Mouse (Mus musculus) forebrain, embryonic 11.5 days (tissue): ENCODE results near the gene Rnft2. TPM values are rescaled to one million over a fixed set of nuclear protein-coding genes. Genes with fewer than 3 reads are reported as not detected.

ENCODE experiments used
- ATAC-seq: fragments of 200-750 bp; cut with Nextera tagmentation; replicated peaks from 2 replicates; pipeline ENCODE4 v1.8.0; 2017; ENCODE audit warnings: moderate TSS enrichment; ENCODE audit not compliant: low FRiP score
- DNase-seq: peaks from one replicate; pipeline ENCODE4 v3.0.0-alpha.2; 2017; ENCODE audit warnings: low spot score
- H3K27ac ChIP-seq: fragments of 300-500 bp; sonication (generic); 2 replicates; pipeline ENCODE4 v1.5.1; 2014; ENCODE audit warnings: low read depth, low read length
- H3K27me3 ChIP-seq: fragments of 300-500 bp; sonication (generic); 2 replicates; pipeline ENCODE4 v1.6.1; 2014; ENCODE audit warnings: mild to moderate bottlenecking, low read length, mixed read lengths; ENCODE audit not compliant: control insufficient read depth, insufficient read depth
- H3K36me3 ChIP-seq: fragments of 300-500 bp; sonication (generic); 2 replicates; pipeline ENCODE4 v1.6.1; 2014; ENCODE audit warnings: mild to moderate bottlenecking, low read length, moderate library complexity, mixed read lengths; ENCODE audit not compliant: control insufficient read depth, insufficient read depth
- H3K4me1 ChIP-seq: fragments of 300-500 bp; sonication (generic); replicated peaks from 2 replicates; pipeline ENCODE4 v1.6.1; 2014; ENCODE audit warnings: low read length, mixed read lengths; ENCODE audit not compliant: control insufficient read depth, insufficient read depth
- H3K4me2 ChIP-seq: fragments of 300-500 bp; sonication (generic); 2 replicates; pipeline ENCODE4 v1.6.1; 2014; ENCODE audit warnings: low read depth, mild to moderate bottlenecking, low read length, moderate library complexity, mixed read lengths; ENCODE audit not compliant: severe bottlenecking
- H3K4me3 ChIP-seq: fragments of 300-500 bp; sonication (generic); 2 replicates; pipeline ENCODE4 v1.5.1; 2014; ENCODE audit warnings: low read depth, low read length
- H3K9ac ChIP-seq: fragments of 300-500 bp; sonication (generic); 2 replicates; pipeline ENCODE4 v1.6.1; 2014; ENCODE audit warnings: low read length
- H3K9me3 ChIP-seq: fragments of 300-500 bp; sonication (generic); 2 replicates; pipeline ENCODE4 v1.6.1; 2016; ENCODE audit warnings: low read length, mixed read lengths; ENCODE audit not compliant: control insufficient read depth
- whole genome bisulfite sequencing: fragments of 180-500 bp; shearing (Covaris S2); extraction: QIAGEN DNeasy Blood & Tissue Kit; methylation state at CpG from one replicate; pipeline ENCODE4 v1.1.7; 2014; 5-methylcytosine and 5-hydroxymethylcytosine counted together
- polyA plus RNA-seq: library from polyadenylated mRNA; unstranded; fragments of >200 nt; fragmentation: Nextera tagmentation; extraction: Ambion mirVana; gene quantifications from 2 replicates; pipeline ENCODE4 v1.2.1, GENCODE M21; 2014

Gene Rnft2
- polyA plus RNA-seq, 1 experiment from 2014 or later: 6.2 TPM

DNA sequence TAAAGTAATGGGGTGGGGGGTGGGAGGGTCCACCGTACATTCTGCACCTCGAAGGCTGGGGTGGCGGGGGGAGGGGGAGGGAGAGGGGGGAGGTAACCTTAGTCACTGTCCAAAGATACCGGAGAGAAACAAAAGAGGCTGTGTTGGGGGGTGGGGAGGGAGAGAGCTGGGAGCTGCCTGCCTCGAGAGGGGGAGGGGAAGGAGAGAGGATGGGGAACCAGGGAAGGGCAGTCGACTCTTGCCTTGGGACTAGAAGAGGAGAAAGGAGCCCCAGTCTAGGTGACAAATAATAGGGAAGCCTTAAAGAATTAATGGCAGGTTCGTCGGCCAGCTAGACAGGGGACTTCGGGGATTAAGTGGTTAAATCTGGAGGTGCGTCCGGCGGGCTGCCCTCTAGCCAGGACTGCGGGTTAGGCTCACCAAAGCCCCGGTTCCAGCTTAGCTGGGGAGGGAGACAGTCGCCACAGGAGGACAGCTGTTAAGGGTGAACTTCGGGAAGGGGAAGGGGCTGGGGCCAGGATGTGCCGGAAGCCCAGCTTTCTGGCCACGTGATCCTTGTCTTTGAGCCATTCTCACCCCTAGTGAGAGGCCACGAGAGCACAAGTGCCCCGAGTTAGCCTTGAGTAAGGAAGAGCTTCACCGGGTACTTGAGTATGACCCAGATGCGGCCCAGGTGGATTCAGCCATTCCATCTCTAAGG is 70.5 kb downstream of the Rnft2 start:
- Histone ChIP-seq H3K4me3 (peak overlapping the region; percentile 21), H3K9ac (peak overlapping the region; percentile 23), H3K36me3 (no peaks in the 10 kb centered on the region), H3K4me2 (peak overlapping the region; percentile 53), H3K27ac (no peak overlapping the region), H3K27me3 (peaks cover 57% of the 10 kb centered on the region), H3K4me1 (peaks cover 10% of the 10 kb centered on the region; the same call in 1 of the 2 replicates), H3K9me3 (peaks cover 4% of the 10 kb centered on the region; the same call in 1 of the 2 replicates)
- ATAC-seq: 0 out of 2 replicates have a peak, but pooled peaks have one; percentile 33
- WGBS: 0% methylated on average over 22 of the region's 22 CpGs
- peak; percentile 56 for DNase-seq

DNA sequence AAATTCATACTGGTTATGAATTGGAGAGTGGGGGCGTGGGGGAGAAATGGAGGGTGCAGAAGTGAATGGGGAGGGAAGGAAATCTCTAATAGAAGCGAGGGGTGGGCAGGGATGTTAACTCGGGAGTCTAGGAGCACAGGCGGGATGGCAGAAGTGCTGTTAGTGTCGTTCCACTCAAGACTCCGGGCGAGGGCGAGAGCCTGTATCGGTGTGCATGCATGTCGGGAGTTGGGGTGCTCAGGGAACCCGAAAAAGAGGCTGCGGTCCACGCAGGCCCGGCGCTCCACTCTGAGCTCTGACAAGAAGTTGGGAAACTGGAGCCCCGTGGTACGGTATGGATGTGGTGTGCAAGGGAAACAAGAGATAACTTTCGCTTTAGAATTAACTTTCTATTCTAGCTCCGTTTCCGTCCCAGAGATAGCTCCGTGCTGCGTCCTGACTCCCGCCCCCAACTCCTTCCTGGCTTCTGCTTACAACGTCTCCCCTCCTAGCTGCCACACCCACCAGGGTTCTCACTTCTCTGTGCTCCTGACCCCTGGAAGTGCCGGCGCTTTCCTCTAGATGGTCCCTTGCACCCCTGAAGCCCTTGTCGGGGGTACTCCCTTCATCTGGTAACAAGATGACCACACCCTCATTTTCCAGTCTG is 72.7 kb downstream of the Rnft2 start:
- ATAC-seq (no peak), DNase-seq (peak; percentile 56)
- peaks cover 4% of the 10 kb centered on the region; the same call in 1 of the 2 replicates for H3K9me3 ChIP-seq
- peak overlapping the region; percentile 18; the same call in 1 of the 2 replicates for H3K4me2 ChIP-seq
- no peak overlapping the region for H3K27ac ChIP-seq
- H3K9ac ChIP-seq: no peak overlapping the region
- peaks cover 11% of the 10 kb centered on the region; the same call in 1 of the 2 replicates for H3K4me1 ChIP-seq
- no peaks in the 10 kb centered on the region for H3K36me3 ChIP-seq
- peaks cover 74% of the 10 kb centered on the region for H3K27me3 ChIP-seq
- H3K4me3 ChIP-seq: peak overlapping the region; percentile 24; the same call in 1 of the 2 replicates
- WGBS: under 1% methylated on average over 27 of the region's 27 CpGs

DNA sequence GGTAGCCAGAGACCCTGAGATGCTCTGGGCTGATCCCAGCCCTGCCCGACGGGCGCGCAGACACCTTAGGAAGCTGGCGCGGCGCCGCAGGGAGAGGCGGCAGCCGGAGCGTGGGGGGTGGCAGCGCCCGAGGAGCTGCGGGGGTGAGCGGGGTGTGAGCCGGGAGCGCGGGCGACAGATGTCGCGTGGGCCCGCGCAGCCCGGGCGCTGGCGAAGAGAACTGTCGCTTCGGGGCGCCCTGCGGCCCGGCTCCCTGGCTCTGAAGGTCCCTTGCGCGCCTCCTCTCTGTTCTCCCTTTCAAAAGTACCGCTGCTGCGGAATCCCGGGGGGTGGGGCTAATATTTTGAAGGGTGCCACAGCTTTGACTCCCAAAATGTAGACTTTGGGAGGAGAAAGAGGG is 73.3 kb downstream of the Rnft2 start:
- no peak overlapping the region for H3K27ac ChIP-seq
- H3K9me3 ChIP-seq: peaks cover 4% of the 10 kb centered on the region; the same call in 1 of the 2 replicates
- WGBS: under 1% methylated on average over 36 of the region's 36 CpGs
- peaks cover 74% of the 10 kb centered on the region for H3K27me3 ChIP-seq
- 0 out of 2 replicates have a peak, but pooled peaks have one; percentile 11 for ATAC-seq
- no peaks in the 10 kb centered on the region for H3K36me3 ChIP-seq
- H3K4me2 ChIP-seq: peak overlapping the region; percentile 33
- H3K4me1 ChIP-seq: peaks cover 11% of the 10 kb centered on the region; the same call in 1 of the 2 replicates
- no peak overlapping the region for H3K9ac ChIP-seq
- no peak for DNase-seq
- H3K4me3 ChIP-seq: peak overlapping the region; percentile 24

DNA sequence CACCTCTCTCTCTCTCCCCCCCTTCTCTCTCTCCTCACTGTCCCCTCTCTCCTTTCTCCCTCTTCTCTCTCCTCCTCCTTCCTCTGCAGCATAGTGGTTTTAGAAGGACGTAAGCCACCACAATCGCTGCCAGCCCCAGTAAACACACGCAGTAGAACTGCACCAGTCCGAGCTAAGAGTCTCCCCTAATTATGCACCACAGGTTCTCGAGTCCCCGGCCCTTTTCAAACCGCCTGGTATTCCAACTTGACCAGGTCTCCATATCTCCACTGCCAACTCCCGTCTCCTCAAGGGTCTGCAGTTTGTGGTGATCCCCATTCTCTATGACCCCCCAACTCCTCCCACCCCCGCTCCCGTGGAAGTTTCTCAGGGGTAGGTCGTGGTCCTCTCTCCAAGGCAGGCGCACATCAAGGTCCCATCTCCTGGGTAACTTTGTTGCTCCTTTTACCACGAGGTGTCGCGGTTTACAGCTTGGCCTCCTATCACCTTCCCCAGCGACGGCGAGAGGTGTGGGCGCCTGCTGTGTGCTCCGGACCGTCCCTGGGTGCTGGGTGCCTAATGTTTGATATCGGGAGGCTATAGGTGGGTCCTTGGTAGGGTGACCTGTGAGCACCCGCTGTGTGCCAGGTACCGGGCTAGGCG is 73.9 kb downstream of the Rnft2 start:
- ATAC-seq (0 out of 2 replicates have a peak, but pooled peaks have one; percentile 28), DNase-seq (peak; percentile 62)
- Histone ChIP-seq H3K9ac (no peak overlapping the region), H3K27me3 (peaks cover 74% of the 10 kb centered on the region), H3K36me3 (no peaks in the 10 kb centered on the region), H3K9me3 (peaks cover 4% of the 10 kb centered on the region; the same call in 1 of the 2 replicates), H3K27ac (no peak overlapping the region), H3K4me1 (peaks cover 11% of the 10 kb centered on the region; the same call in 1 of the 2 replicates), H3K4me3 (peak overlapping the region; percentile 24), H3K4me2 (peak overlapping the region; percentile 5; the same call in 1 of the 2 replicates)
- WGBS: 2% methylated on average over 25 of the region's 25 CpGs

DNA sequence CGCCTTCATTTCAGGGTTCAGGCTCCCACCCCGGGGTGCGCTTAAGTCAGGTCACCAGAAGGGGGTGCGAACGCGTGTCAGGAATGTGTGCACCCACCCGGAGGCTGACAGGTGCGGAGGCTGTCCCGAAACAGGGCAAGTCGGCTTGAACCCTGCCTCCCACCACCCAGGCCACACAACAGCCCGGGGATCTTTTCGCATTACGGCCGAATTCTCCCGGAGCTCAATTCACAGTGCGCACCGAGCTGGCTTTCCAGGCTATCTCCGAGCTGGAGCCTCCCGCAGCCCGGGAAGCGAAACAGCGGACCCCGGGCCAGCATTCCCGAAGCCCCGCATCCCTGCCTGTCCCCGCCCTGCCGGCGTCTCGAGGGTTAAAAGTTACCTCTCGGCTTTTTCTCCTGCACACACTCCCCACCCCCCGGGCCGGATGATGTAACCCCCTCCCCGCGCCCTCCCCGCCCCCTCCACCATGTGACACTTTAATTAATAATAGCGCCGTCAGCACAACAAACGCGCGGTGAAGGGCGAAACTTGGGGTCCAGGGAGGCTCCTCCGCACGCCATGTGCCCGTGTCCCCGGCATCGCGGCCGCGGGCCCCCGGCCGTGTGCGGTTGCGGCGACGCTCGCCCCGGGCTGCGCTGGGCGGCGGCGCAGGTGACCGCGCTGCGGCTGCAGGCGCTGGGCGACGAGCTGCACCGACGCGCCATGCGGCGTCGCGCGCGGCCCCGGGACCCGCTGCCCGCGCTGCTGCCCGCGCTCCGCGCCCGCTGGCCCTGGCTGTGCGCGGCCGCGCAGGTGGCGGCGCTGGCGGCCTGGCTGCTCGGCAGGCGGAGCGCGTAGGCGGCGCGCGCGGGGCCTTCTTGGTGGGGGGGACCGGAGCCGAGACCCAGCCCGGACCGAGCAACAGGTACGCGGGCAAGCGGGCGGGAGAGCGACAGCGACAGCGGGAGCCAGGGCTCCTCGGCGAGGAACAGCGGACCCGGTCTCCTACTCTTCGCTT is 75.4 kb downstream of the Rnft2 start:
- Histone ChIP-seq H3K27me3 (peaks cover 67% of the 10 kb centered on the region), H3K9me3 (no peaks in the 10 kb centered on the region), H3K36me3 (no peaks in the 10 kb centered on the region), H3K4me2 (peak overlapping the region; percentile 94), H3K27ac (no peak overlapping the region), H3K9ac (peak overlapping the region; percentile 47), H3K4me3 (peak overlapping the region; percentile 52), H3K4me1 (peaks cover 8% of the 10 kb centered on the region; the same call in 1 of the 2 replicates)
- WGBS: under 1% methylated on average over 100 of the region's 117 CpGs
- ATAC-seq: no peak
- peak; percentile 74 for DNase-seq

DNA sequence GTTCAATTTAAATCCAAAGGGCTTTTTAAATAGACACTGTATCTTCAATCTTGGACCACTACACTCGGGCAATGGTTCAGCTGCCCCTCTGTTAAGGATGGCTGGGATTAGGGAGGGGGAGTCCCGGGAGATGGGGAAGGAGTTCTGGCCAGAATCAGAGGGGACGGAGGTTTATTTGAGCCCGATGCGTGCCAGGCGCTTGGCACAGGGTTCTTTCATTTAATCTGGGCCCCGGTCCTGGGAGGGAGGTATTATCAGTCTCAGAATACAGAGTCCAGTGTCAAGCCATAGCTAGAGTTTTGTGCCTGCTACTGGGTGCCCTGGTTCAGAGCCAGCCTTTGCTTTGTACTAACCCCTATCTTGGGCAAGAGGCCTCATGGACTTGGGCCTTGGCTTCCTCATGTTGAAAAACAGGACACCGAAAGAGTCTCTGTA is 77.3 kb downstream of the Rnft2 start:
- DNase-seq: no peak
- Histone ChIP-seq H3K9ac (no peak overlapping the region), H3K9me3 (no peaks in the 10 kb centered on the region), H3K27ac (no peak overlapping the region), H3K36me3 (no peaks in the 10 kb centered on the region), H3K4me2 (no peak overlapping the region), H3K4me3 (no peak overlapping the region), H3K27me3 (peaks cover 47% of the 10 kb centered on the region), H3K4me1 (peaks cover 6% of the 10 kb centered on the region; the same call in 1 of the 2 replicates)
- WGBS: 68% methylated on average over 8 of the region's 8 CpGs
- no peak for ATAC-seq

DNA sequence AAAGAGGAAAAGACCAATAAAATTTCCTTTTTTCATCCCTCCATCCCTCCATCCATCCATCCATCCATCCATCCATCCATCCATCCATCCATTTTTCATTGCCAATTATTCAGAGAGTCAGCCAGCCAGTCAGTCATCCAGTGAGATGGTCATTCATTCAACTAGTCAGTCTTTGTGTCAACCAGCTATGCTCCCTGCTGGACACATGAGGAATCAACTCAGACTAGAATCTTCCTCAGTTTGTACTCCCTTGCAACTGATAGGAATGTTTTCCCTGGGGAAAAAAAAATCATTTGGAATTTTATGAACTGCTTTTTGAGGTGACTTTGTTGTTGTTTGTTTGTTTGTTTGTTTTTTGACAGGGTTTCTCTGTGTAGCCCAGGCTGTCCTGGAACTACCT is 79.5 kb downstream of the Rnft2 start:
- Histone ChIP-seq H3K9ac (no peak overlapping the region), H3K27ac (no peak overlapping the region), H3K4me1 (0 out of 2 replicates have a peak, but pooled peaks cover 1% of the 10 kb centered on the region), H3K36me3 (no peaks in the 10 kb centered on the region), H3K4me2 (no peak overlapping the region), H3K27me3 (peaks cover 26% of the 10 kb centered on the region), H3K4me3 (no peak overlapping the region), H3K9me3 (no peaks in the 10 kb centered on the region)
- DNase-seq (no peak), ATAC-seq (no peak)
